Mouse (Mus musculus) liver, adult 2 months (tissue): ENCODE results near the gene Mttp. TPM values are rescaled to one million over a fixed set of nuclear protein-coding genes. Genes with fewer than 3 reads are reported as not detected.

Source experiments
- DNase-seq: peaks from one replicate; pipeline ENCODE4 v3.0.0-alpha.2; 2011; ENCODE audit warnings: low read depth, low spot score; ENCODE audit errors: extremely low read depth
- H3K27ac ChIP-seq: fragments of 200-500 bp; replicated peaks from 2 replicates; pipeline ENCODE4 v1.5.1; 2012; ENCODE audit warnings: low read depth, mild to moderate bottlenecking, control low read depth, inconsistent platforms, low read length; ENCODE audit not compliant: insufficient read depth
- H3K27me3 ChIP-seq: fragments of 200-500 bp; 2 replicates; pipeline ENCODE4 v1.6.1; 2012; ENCODE audit warnings: mild to moderate bottlenecking, moderate library complexity, low read length, inconsistent platforms; ENCODE audit not compliant: control insufficient read depth, insufficient read depth
- H3K36me3 ChIP-seq: fragments of 200-500 bp; 2 replicates; pipeline ENCODE4 v1.6.1; 2012; ENCODE audit warnings: low read length, inconsistent platforms; ENCODE audit not compliant: control insufficient read depth, insufficient read depth
- H3K4me1 ChIP-seq: fragments of 200-500 bp; 2 replicates; pipeline ENCODE4 v1.6.1; 2011; ENCODE audit warnings: low read length; ENCODE audit not compliant: control insufficient read depth, insufficient read depth
- H3K4me3 ChIP-seq: fragments of 200-500 bp; 2 replicates; pipeline ENCODE4 v1.5.1; 2011; ENCODE audit warnings: low read depth, mild to moderate bottlenecking, control low read depth, low read length, moderate library complexity; ENCODE audit not compliant: insufficient read depth
- H3K79me2 ChIP-seq: fragments of 200-500 bp; 2 replicates; pipeline ENCODE4 v1.6.1; 2012; ENCODE audit warnings: inconsistent platforms, mild to moderate bottlenecking, low read length, moderate library complexity; ENCODE audit not compliant: control insufficient read depth, insufficient read depth
- H3K9ac ChIP-seq: fragments of 200-500 bp; 2 replicates; pipeline ENCODE4 v1.6.1; 2012; ENCODE audit warnings: low read depth, mild to moderate bottlenecking, control low read depth, inconsistent platforms, low read length
- CTCF ChIP-seq: fragments of 200-500 bp; IDR thresholded peaks from 2 replicates; pipeline ENCODE4 v1.5.1; 2011; ENCODE audit warnings: low read depth, low read length, control low read depth
- POLR2A ChIP-seq: fragments of 200-500 bp; IDR thresholded peaks from 2 replicates; pipeline ENCODE4 v1.6.1; 2011; ENCODE audit warnings: low read length, control low read depth; ENCODE audit not compliant: insufficient read depth; ENCODE audit errors: extremely low read depth
- WGBS: fragments of 180-500 bp; shearing (Covaris S2); methylation state at CpG from one replicate; pipeline ENCODE4 v1.1.7; 2018; 5-methylcytosine and 5-hydroxymethylcytosine counted together
- polyA plus RNA-seq: library from polyadenylated mRNA; depleted of rRNA; stranded (reverse); fragments of >200 nt; gene quantifications from 2 replicates; pipeline ENCODE4 v1.2.3, GENCODE M21; 2012
- total RNA-seq: library from RNA; depleted of rRNA; stranded (reverse); fragments of >200 nt; gene quantifications from 2 replicates; pipeline ENCODE4 v1.2.3, GENCODE M21; 2014

Gene Mttp
- total and polyA plus RNA-seq, 2 experiments, result 51.7 to 204 TPM

DNA sequence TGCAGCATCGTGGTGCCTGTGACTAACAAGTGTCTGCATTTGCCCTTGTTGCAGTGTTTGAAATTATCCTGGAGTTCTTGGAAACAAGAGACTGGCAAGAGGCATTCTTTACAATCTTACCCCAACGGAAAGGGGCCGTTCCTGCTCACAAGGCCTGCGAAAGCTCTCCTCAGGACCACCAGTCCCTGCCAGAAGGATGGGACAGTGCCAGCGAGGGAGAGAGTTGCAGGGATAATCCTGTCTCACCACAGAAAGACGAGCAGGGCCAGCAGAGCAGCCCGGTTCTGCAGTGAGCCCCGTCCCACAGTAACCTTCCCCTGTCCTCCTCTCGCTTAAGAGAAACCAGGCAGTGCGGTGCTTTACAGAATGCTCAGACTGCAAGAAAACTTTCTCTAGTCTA is 11.9 kb upstream of the Mttp start:
- 86% methylated on average over 10 of the region's 10 CpGs for WGBS
- no peak overlapping the region for H3K4me3 ChIP-seq
- H3K9ac ChIP-seq, result no peak overlapping the region
- no peaks in the 10 kb centered on the region for H3K27me3 ChIP-seq
- no peaks in the 10 kb centered on the region for H3K79me2 ChIP-seq
- peaks cover 7% of the 10 kb centered on the region; the same call in 1 of the 2 replicates for H3K36me3 ChIP-seq
- TF ChIP-seq CTCF (no peak), POLR2A (no peak)
- no peaks in the 10 kb centered on the region for H3K4me1 ChIP-seq
- no peak overlapping the region for H3K27ac ChIP-seq
- no peak for DNase-seq

DNA sequence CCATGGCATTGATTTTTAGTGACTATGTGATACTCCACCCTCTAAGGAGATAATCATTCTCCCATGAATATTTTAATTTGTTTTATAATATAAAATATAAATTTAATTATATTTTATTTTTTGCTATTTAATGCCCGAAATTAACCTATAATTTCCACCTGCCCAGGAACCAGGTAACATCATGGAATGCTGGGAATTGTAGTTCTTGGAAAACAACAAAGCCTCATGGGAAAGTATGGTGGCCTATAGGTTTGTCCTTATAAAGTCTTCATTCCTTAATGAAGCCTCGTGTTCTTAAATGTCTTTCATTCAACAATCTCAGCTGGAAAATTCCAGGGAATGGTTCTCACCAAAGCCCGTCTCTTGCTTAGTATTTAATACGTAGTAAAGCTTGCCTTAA is 10.3 kb upstream of the Mttp start:
- no peak for DNase-seq
- WGBS, result 91% methylated on average over 4 of the region's 4 CpGs

DNA sequence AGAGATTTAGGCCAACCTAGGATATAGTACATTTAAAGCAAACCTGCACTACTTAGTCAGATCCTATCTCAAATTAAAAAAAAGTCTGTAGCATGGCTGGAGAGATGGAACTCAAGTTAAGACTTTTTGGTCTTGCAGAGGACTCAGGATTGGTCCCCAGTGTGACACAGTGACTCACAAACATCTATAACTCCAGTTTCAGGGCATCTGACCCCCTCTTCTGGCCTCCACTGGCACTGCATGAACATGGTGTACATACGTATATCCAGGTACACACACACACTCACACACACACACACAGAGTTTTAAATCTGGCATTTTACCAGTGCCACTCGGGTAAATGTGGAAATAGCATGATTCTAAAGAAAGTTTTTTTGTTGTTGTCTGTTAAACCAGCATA is 4.0 kb upstream of the Mttp start:
- no peak for DNase-seq
- H3K79me2 ChIP-seq, result no peaks in the 10 kb centered on the region
- WGBS, result 97% methylated on average over 2 of the region's 2 CpGs
- H3K27me3 ChIP-seq, result no peaks in the 10 kb centered on the region
- H3K27ac ChIP-seq, result no peak overlapping the region
- no peak for TF ChIP-seq CTCF
- TF ChIP-seq POLR2A, result no peak
- no peak overlapping the region for H3K9ac ChIP-seq
- H3K4me1 ChIP-seq, result no peaks in the 10 kb centered on the region
- peaks cover 3% of the 10 kb centered on the region; the same call in 1 of the 2 replicates for H3K36me3 ChIP-seq
- H3K4me3 ChIP-seq, result no peak overlapping the region

More for the DNA sequence above, 10.3 kb upstream of the Mttp start:
- Histone ChIP-seq H3K27me3 (no peaks in the 10 kb centered on the region), H3K27ac (no peak overlapping the region), H3K9ac (no peak overlapping the region), H3K79me2 (no peaks in the 10 kb centered on the region), H3K4me3 (no peak overlapping the region), H3K4me1 (no peaks in the 10 kb centered on the region), H3K36me3 (peaks cover 7% of the 10 kb centered on the region; the same call in 1 of the 2 replicates)
- no peak for TF ChIP-seq POLR2A

DNA sequence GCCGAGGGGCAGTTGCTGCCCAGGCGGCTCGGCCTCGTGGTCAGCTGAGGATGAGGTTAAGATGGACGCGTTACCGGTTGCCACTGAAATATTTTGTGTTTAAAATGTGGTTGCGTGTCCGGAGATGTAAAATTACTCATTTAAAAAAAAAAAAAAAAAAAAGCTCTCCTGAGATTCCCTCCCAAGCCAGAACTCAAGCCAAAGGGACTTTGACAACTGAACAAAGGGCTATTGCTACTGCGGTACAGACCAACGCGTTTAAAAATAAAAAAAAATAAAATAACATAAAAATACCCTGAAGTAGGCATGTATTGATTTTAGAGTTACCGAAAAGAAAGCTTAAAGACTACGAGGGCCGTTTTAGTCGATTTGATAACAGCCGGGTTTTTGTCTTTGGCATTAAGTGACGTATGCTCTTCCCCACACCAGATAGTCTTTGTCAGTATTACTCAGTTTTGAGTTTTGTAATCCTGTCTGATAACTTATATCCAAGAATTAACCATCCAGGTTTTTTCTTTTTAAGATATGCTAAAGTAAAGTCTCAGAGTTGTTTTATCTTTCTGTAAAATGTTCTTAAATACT is 617 bp downstream of the Mttp start:
- under 1% methylated on average over 18 of the region's 18 CpGs for WGBS
- H3K4me3 ChIP-seq, result peak overlapping the region; percentile 88
- DNase-seq, result peak; percentile 68
- H3K27me3 ChIP-seq, result no peaks in the 10 kb centered on the region
- no peaks in the 10 kb centered on the region for H3K36me3 ChIP-seq
- TF ChIP-seq POLR2A (no peak), CTCF (no peak)
- peak overlapping the region; percentile 93 for H3K27ac ChIP-seq
- H3K4me1 ChIP-seq, result peaks cover 3% of the 10 kb centered on the region
- peak overlapping the region; percentile 87 for H3K9ac ChIP-seq
- no peaks in the 10 kb centered on the region for H3K79me2 ChIP-seq

DNA sequence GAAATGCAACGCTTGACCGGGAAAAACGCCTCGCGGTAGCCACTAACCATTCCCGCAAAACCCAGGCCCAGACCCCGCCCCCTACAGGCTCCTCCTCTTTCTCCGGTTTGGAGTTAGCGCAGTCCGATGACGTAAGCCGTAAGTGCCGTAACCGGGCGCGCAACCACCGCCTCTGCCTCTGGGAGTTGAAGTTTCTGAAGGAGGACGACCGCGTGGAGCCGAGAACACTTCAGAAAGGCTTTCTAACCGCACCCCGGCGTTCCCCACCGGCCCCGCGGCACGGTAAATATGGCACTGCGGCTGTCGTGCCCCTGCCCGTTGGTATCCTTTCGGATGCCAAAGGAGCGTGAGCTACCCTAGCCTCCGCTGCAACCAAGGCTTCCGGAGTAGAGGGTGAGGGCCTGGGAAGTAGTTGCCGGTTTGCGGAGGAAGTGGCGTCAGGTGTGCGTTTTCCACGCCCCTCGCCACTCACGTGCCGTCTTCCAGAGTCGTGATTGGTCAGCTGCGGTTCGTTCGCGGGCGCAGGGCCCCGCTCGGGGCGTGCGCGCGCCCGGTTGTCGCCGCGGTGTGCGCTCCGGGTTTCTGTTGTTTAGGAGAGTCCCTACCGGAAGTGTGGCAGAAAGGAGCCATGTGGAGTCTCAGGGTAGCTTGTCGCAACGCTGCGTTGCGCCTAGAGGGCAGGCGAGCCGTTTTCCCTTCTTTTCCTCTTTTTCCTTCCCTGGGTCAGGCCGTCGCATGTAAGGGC is 1.3 kb downstream of the Mttp start, which contains the start of gene Trmt10a:
Gene Trmt10a, plus strand, starts transcription at position 134 of the 745 bp plus-strand sequence.
- Histone ChIP-seq H3K9ac (peak within 1 kb of the TSS; percentile 87), H3K4me3 (peak within 1 kb of the TSS; percentile 88), H3K27me3 (no peaks in the 10 kb centered on the region), H3K36me3 (no peaks in the 10 kb centered on the region), H3K4me1 (peaks cover 3% of the 10 kb centered on the region), H3K27ac (peak within 1 kb of the TSS; percentile 93), H3K79me2 (no peaks in the 10 kb centered on the region)
- TF ChIP-seq POLR2A, result peak; percentile 76
- TF ChIP-seq CTCF, result peak; percentile 38
- DNase-seq, result peak; percentile 93
- WGBS, result under 1% methylated on average over 70 of the region's 70 CpGs
